Mouse (Mus musculus): ENCODE results near the gene Spata1.

DNA sequence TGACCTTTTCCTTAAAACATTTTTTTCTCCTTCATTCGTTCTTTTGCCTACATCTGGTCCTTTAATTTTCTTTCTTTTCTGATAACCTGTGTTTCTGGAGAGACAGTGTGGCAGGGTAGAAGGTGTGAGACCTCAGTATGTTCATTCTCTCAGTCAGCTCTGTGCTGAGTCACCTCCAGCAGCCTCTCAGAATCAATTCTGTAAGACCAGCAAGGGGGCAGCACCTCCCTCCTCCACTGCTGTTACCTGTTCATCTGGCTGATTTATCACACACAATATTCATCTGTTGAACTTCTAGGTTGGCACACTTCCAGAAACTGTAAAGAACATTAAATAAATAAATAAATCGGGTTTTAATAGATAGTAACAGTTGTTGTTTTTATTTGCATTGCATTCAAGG is 36.6 kb downstream of the Spata1 start:
- TF ChIP-seq POLR2A (IDR thresholded peaks at IDR 0.05; ENCODE audit: borderline replicate concordance, low read depth, low read length) = no peak
- TF ChIP-seq CTCF (IDR thresholded peaks at IDR 0.05; ENCODE audit: low read depth, low read length) = no peak

Measured in bone marrow macrophage, adult 2 months (primary cell).